Mouse (Mus musculus): ENCODE measurements around the gene Syngap1. TPM values are rescaled to one million over a fixed set of nuclear protein-coding genes. Genes with fewer than 3 reads are reported as not detected.
A peak's percentile ranks its signal among the peaks of the same experiment; 100 is the strongest.

Gene Syngap1
- polyA plus RNA-seq, 1 experiment, result 3.0 TPM

- Histone ChIP-seq H3K79me3 (ENCODE audit: low read depth) (no peaks in the 10 kb centered on the region), H3K79me2 (ENCODE audit: control insufficient read depth, insufficient read depth) (no peaks in the 10 kb centered on the region), H3K27me3 (ENCODE audit: control insufficient read depth, insufficient read depth, insufficient read length) (no peaks in the 10 kb centered on the region), H3K36me3 (ENCODE audit: control insufficient read depth, insufficient read depth) (no peaks in the 10 kb centered on the region), H3K4me3 (ENCODE audit: insufficient read depth, poor library complexity, severe bottlenecking) (no peak overlapping the region), H3ac (ENCODE audit: control insufficient read depth, insufficient read length, low read depth) (no peak overlapping the region)
- TF ChIP-seq USF1 (IDR thresholded peaks at IDR 0.05; ENCODE audit: low read depth) (no peak), MYOD1 (IDR thresholded peaks at IDR 0.05; ENCODE audit: control insufficient read depth, insufficient read length, low read depth) (no peak), CTCF (IDR thresholded peaks at IDR 0.05; ENCODE audit: control insufficient read depth, insufficient read depth, insufficient read length) (no peak), MYOG (IDR thresholded peaks at IDR 0.05; ENCODE audit: control insufficient read depth, extremely low read depth, insufficient read length) (no peak), FOSL1 (IDR thresholded peaks at IDR 0.05; ENCODE audit: insufficient read depth, low read length, poor library complexity, severe bottlenecking) (no peak), CEBPB (IDR thresholded peaks at IDR 0.05; ENCODE audit: low read depth) (no peak), MAX (IDR thresholded peaks at IDR 0.05) (no peak)
Observed at GRCm38 (mm10) chr17:26998283-26998682, 57.2 kb downstream of the Syngap1 start.

- no peak for TF ChIP-seq FOSL1 (IDR thresholded peaks at IDR 0.05; ENCODE audit: insufficient read depth, low read length, poor library complexity, severe bottlenecking)
- no peak for TF ChIP-seq MAX (IDR thresholded peaks at IDR 0.05)
- TF ChIP-seq USF1 (IDR thresholded peaks at IDR 0.05; ENCODE audit: low read depth), result no peak
- TF ChIP-seq MYOD1 (IDR thresholded peaks at IDR 0.05; ENCODE audit: control insufficient read depth, insufficient read length, low read depth), result no peak
- TF ChIP-seq CEBPB (IDR thresholded peaks at IDR 0.05; ENCODE audit: low read depth), result no peak
- TF ChIP-seq CTCF (IDR thresholded peaks at IDR 0.05; ENCODE audit: control insufficient read depth, insufficient read depth, insufficient read length), result no peak
- TF ChIP-seq MYOG (IDR thresholded peaks at IDR 0.05; ENCODE audit: control insufficient read depth, extremely low read depth, insufficient read length), result no peak
- Histone ChIP-seq H3K79me2 (ENCODE audit: control insufficient read depth, insufficient read depth) (no peaks in the 10 kb centered on the region), H3K79me3 (ENCODE audit: low read depth) (no peaks in the 10 kb centered on the region), H3K27me3 (ENCODE audit: control insufficient read depth, insufficient read depth, insufficient read length) (no peaks in the 10 kb centered on the region), H3ac (ENCODE audit: control insufficient read depth, insufficient read length, low read depth) (no peak overlapping the region), H3K36me3 (ENCODE audit: control insufficient read depth, insufficient read depth) (no peaks in the 10 kb centered on the region), H3K4me3 (ENCODE audit: insufficient read depth, poor library complexity, severe bottlenecking) (no peak overlapping the region)
Observed at GRCm38 (mm10) chr17:26999996-27000395, 58.9 kb downstream of the Syngap1 start.

GRCm38 (mm10) chr17:27001151-27001550, 60.1 kb downstream of the Syngap1 start:
- Histone ChIP-seq H3K4me3 (ENCODE audit: insufficient read depth, poor library complexity, severe bottlenecking) (no peak overlapping the region), H3K79me3 (ENCODE audit: low read depth) (no peaks in the 10 kb centered on the region), H3ac (ENCODE audit: control insufficient read depth, insufficient read length, low read depth) (no peak overlapping the region), H3K79me2 (ENCODE audit: control insufficient read depth, insufficient read depth) (no peaks in the 10 kb centered on the region), H3K27me3 (ENCODE audit: control insufficient read depth, insufficient read depth, insufficient read length) (no peaks in the 10 kb centered on the region), H3K36me3 (ENCODE audit: control insufficient read depth, insufficient read depth) (no peaks in the 10 kb centered on the region)
- TF ChIP-seq CTCF (IDR thresholded peaks at IDR 0.05; ENCODE audit: control insufficient read depth, insufficient read depth, insufficient read length), result no peak
- no peak for TF ChIP-seq MAX (IDR thresholded peaks at IDR 0.05)
- TF ChIP-seq MYOG (IDR thresholded peaks at IDR 0.05; ENCODE audit: control insufficient read depth, extremely low read depth, insufficient read length), result no peak
- TF ChIP-seq FOSL1 (IDR thresholded peaks at IDR 0.05; ENCODE audit: insufficient read depth, low read length, poor library complexity, severe bottlenecking), result no peak
- no peak for TF ChIP-seq MYOD1 (IDR thresholded peaks at IDR 0.05; ENCODE audit: control insufficient read depth, insufficient read length, low read depth)
- TF ChIP-seq USF1 (IDR thresholded peaks at IDR 0.05; ENCODE audit: low read depth), result no peak
- TF ChIP-seq CEBPB (IDR thresholded peaks at IDR 0.05; ENCODE audit: low read depth), result no peak

- no peaks in the 10 kb centered on the region for H3K36me3 ChIP-seq (ENCODE audit: control insufficient read depth, insufficient read depth)
- H3K27me3 ChIP-seq (ENCODE audit: control insufficient read depth, insufficient read depth, insufficient read length), result no peaks in the 10 kb centered on the region
- TF ChIP-seq MYOD1 (IDR thresholded peaks at IDR 0.05; ENCODE audit: control insufficient read depth, insufficient read length, low read depth) (no peak), CEBPB (IDR thresholded peaks at IDR 0.05; ENCODE audit: low read depth) (no peak), MYOG (IDR thresholded peaks at IDR 0.05; ENCODE audit: control insufficient read depth, extremely low read depth, insufficient read length) (no peak), CTCF (IDR thresholded peaks at IDR 0.05; ENCODE audit: control insufficient read depth, insufficient read depth, insufficient read length) (no peak), MAX (IDR thresholded peaks at IDR 0.05) (no peak), FOSL1 (IDR thresholded peaks at IDR 0.05; ENCODE audit: insufficient read depth, low read length, poor library complexity, severe bottlenecking) (no peak), USF1 (IDR thresholded peaks at IDR 0.05; ENCODE audit: low read depth) (no peak)
- no peaks in the 10 kb centered on the region for H3K79me3 ChIP-seq (ENCODE audit: low read depth)
- H3ac ChIP-seq (ENCODE audit: control insufficient read depth, insufficient read length, low read depth), result no peak overlapping the region
- H3K4me3 ChIP-seq (ENCODE audit: insufficient read depth, poor library complexity, severe bottlenecking), result no peak overlapping the region
- H3K79me2 ChIP-seq (ENCODE audit: control insufficient read depth, insufficient read depth), result no peaks in the 10 kb centered on the region
Observed at GRCm38 (mm10) chr17:27001889-27002288, 60.8 kb downstream of the Syngap1 start.

GRCm38 (mm10) chr17:27004431-27004830, 63.4 kb downstream of the Syngap1 start:
- H3K4me3 ChIP-seq (ENCODE audit: insufficient read depth, poor library complexity, severe bottlenecking), result no peak overlapping the region
- TF ChIP-seq MAX (IDR thresholded peaks at IDR 0.05), result no peak
- peak; percentile 30 for TF ChIP-seq CTCF (IDR thresholded peaks at IDR 0.05; ENCODE audit: control insufficient read depth, insufficient read depth, insufficient read length)
- H3K79me3 ChIP-seq (ENCODE audit: low read depth), result no peaks in the 10 kb centered on the region
- no peaks in the 10 kb centered on the region for H3K36me3 ChIP-seq (ENCODE audit: control insufficient read depth, insufficient read depth)
- H3K27me3 ChIP-seq (ENCODE audit: control insufficient read depth, insufficient read depth, insufficient read length), result peaks cover 11% of the 10 kb centered on the region
- H3ac ChIP-seq (ENCODE audit: control insufficient read depth, insufficient read length, low read depth), result no peak overlapping the region
- H3K79me2 ChIP-seq (ENCODE audit: control insufficient read depth, insufficient read depth), result no peaks in the 10 kb centered on the region

- Histone ChIP-seq H3K4me3 (ENCODE audit: insufficient read depth, poor library complexity, severe bottlenecking) (no peak overlapping the region), H3K79me2 (ENCODE audit: control insufficient read depth, insufficient read depth) (no peaks in the 10 kb centered on the region)
Observed at GRCm38 (mm10) chr17:27004903-27005485, 63.9 kb downstream of the Syngap1 start.

More at GRCm38 (mm10) chr17:27004903-27005485, 63.9 kb downstream of the Syngap1 start:
- Histone ChIP-seq H3ac (ENCODE audit: control insufficient read depth, insufficient read length, low read depth) (no peak overlapping the region), H3K36me3 (ENCODE audit: control insufficient read depth, insufficient read depth) (no peaks in the 10 kb centered on the region), H3K27me3 (ENCODE audit: control insufficient read depth, insufficient read depth, insufficient read length) (peaks cover 11% of the 10 kb centered on the region), H3K79me3 (ENCODE audit: low read depth) (no peaks in the 10 kb centered on the region)
- no peak for TF ChIP-seq CTCF (IDR thresholded peaks at IDR 0.05; ENCODE audit: control insufficient read depth, insufficient read depth, insufficient read length)
- TF ChIP-seq FOSL1 (IDR thresholded peaks at IDR 0.05; ENCODE audit: insufficient read depth, low read length, poor library complexity, severe bottlenecking), result no peak
- TF ChIP-seq MYOG (IDR thresholded peaks at IDR 0.05; ENCODE audit: control insufficient read depth, extremely low read depth, insufficient read length), result no peak
- no peak for TF ChIP-seq MAX (IDR thresholded peaks at IDR 0.05)
- no peak for TF ChIP-seq MYOD1 (IDR thresholded peaks at IDR 0.05; ENCODE audit: control insufficient read depth, insufficient read length, low read depth)
- TF ChIP-seq CEBPB (IDR thresholded peaks at IDR 0.05; ENCODE audit: low read depth), result no peak
- TF ChIP-seq USF1 (IDR thresholded peaks at IDR 0.05; ENCODE audit: low read depth), result no peak
